Mouse (Mus musculus) kidney, adult 2 months (tissue): ENCODE measurements around the gene Minos1. TPM values are rescaled to one million over a fixed set of nuclear protein-coding genes. Genes with fewer than 3 reads are reported as not detected.

Experiments
- DNase-seq: peaks from one replicate; pipeline ENCODE4 v3.0.0; 2021
- H3K27ac ChIP-seq: fragments of 200-500 bp; 2 replicates; pipeline ENCODE4 v1.5.1; 2012; ENCODE audit warnings: low read depth, low read length, control low read depth, inconsistent platforms; ENCODE audit not compliant: insufficient read depth
- H3K27me3 ChIP-seq: fragments of 200-500 bp; replicated peaks from 2 replicates; pipeline ENCODE4 v1.6.1; 2012; ENCODE audit warnings: mild to moderate bottlenecking, moderate library complexity, low read length, inconsistent platforms; ENCODE audit not compliant: control insufficient read depth, insufficient read depth
- H3K36me3 ChIP-seq: fragments of 200-500 bp; 2 replicates; pipeline ENCODE4 v1.6.1; 2012; ENCODE audit warnings: mild to moderate bottlenecking, moderate library complexity, low read length, inconsistent platforms; ENCODE audit not compliant: control insufficient read depth, insufficient read depth
- H3K4me1 ChIP-seq: fragments of 200-500 bp; 2 replicates; pipeline ENCODE4 v1.6.1; 2011; ENCODE audit warnings: low read length; ENCODE audit not compliant: control insufficient read depth, insufficient read depth
- H3K4me3 ChIP-seq: fragments of 200-500 bp; 2 replicates; pipeline ENCODE4 v1.5.1; 2011; ENCODE audit warnings: mild to moderate bottlenecking, low read depth, low read length, control low read depth; ENCODE audit not compliant: insufficient read depth
- CTCF ChIP-seq: fragments of 200-500 bp; conservative IDR thresholded peaks from 2 replicates; pipeline ENCODE4 v1.5.1; 2011; ENCODE audit warnings: low read depth, mild to moderate bottlenecking, control low read depth, low read length, moderate library complexity, mixed read lengths; ENCODE audit not compliant: insufficient read depth, insufficient read length
- POLR2A ChIP-seq: fragments of 200-500 bp; IDR thresholded peaks from one replicate; pipeline ENCODE4 v1.6.1; 2011; ENCODE audit warnings: low read depth, low read length, control low read depth
- whole genome bisulfite sequencing: fragments of 180-500 bp; shearing (Covaris S2); methylation state at CpG from one replicate; pipeline ENCODE4 v1.1.7; 2018; 5-methylcytosine and 5-hydroxymethylcytosine counted together
- polyA plus RNA-seq: library from polyadenylated mRNA; depleted of rRNA; stranded (reverse); fragments of >200 nt; gene quantifications from 2 replicates; pipeline ENCODE4 v1.2.3, GENCODE M21; 2012

Gene Minos1
- polyA plus RNA-seq, 1 experiment = 157 TPM

DNA sequence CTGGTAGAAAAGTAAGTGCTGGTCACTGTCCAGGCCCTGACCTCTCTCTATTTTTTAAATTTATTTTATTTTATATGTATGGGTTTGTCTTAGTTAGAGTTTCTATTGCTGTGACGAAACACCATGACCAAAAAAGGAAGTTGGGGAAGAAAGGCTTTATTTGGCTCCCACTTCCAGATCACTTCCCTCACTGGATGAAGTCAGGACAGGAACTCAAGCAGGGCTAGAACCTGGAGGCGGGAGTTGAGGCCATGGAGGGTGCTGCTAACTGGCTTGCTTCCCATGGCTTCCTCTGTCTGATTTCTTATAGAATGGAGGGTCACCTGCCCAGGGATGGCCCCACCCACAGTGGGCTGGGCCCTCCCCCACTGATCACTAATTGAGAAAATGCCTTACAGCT, 30.2 kb upstream of the Minos1 start:
- Histone ChIP-seq H3K4me3 (no peak overlapping the region), H3K36me3 (no peaks in the 10 kb centered on the region), H3K27me3 (no peaks in the 10 kb centered on the region), H3K4me1 (no peaks in the 10 kb centered on the region), H3K27ac (no peak overlapping the region)
- no peak for TF ChIP-seq CTCF
- TF ChIP-seq POLR2A = no peak
- WGBS = 68% methylated on average over 2 of the region's 2 CpGs
- DNase-seq = no peak

DNA sequence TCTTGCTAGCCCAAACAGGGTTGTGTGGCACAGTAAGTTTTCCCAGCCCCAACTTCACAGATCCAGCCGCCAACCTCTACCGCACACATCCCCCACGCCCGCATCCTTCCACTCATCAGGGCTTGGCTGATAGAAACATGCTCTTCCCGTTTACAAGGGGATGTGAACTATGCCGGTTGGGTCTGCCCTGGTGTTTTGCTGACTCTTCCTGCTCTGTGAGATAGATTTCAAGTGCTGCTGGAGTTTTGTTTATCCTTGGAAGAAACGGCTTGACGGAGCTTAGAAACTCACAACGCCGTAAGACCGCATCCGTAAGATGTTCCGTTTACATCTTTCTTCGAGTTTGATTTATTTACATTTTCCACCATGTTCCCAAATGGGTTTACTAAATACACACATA, 27.4 kb upstream of the Minos1 start:
- Histone ChIP-seq H3K4me1 (no peaks in the 10 kb centered on the region), H3K27ac (no peak overlapping the region), H3K27me3 (no peaks in the 10 kb centered on the region), H3K4me3 (no peak overlapping the region), H3K36me3 (no peaks in the 10 kb centered on the region)
- TF ChIP-seq CTCF = no peak
- TF ChIP-seq POLR2A = no peak
- 64% methylated on average over 14 of the region's 14 CpGs for WGBS
- DNase-seq = no peak

- H3K27ac ChIP-seq = no peak overlapping the region
- H3K4me1 ChIP-seq = no peaks in the 10 kb centered on the region
- no peaks in the 10 kb centered on the region for H3K27me3 ChIP-seq
- no peak for DNase-seq
- H3K36me3 ChIP-seq = no peaks in the 10 kb centered on the region
- 86% methylated on average over 6 of the region's 6 CpGs for WGBS
- TF ChIP-seq POLR2A (no peak), CTCF (no peak)
- H3K4me3 ChIP-seq = no peak overlapping the region
Measured at GRCm38 (mm10) chr4:139156538-139156937, 25.6 kb upstream of the Minos1 start.

- no peaks in the 10 kb centered on the region for H3K27me3 ChIP-seq
Measured at GRCm38 (mm10) chr4:139154576-139155307, 23.8 kb upstream of the Minos1 start.

DNA sequence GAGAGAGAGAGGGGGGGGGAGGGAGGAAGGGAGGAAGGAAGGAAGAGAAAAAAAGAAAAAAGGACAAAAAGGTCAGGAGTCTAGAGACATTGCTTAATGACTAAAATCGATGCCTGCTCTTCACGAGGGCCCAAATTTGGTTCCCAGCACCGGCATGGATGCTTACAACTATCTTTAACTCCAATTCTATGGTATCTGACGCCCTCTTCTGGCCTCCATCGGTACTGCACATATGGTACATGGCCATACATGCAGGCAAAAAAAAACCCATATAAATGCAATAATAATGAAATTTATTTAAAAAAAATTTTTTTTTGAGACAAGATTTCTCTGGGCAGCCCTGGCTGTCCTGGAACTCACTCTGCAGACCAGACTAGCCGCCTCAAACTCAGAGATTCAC, 20.5 kb upstream of the Minos1 start:
- no peak for DNase-seq
- H3K4me3 ChIP-seq = no peak overlapping the region
- no peaks in the 10 kb centered on the region for H3K4me1 ChIP-seq
- H3K27ac ChIP-seq = no peak overlapping the region
- WGBS = 73% methylated on average over 6 of the region's 6 CpGs
- no peaks in the 10 kb centered on the region for H3K27me3 ChIP-seq
- TF ChIP-seq POLR2A (no peak), CTCF (0 out of 2 replicates have a peak, but pooled peaks have one; percentile 11)
- no peaks in the 10 kb centered on the region for H3K36me3 ChIP-seq

More at GRCm38 (mm10) chr4:139154576-139155307, 23.8 kb upstream of the Minos1 start:
- H3K27ac ChIP-seq = no peak overlapping the region
- no peaks in the 10 kb centered on the region for H3K36me3 ChIP-seq
- H3K4me1 ChIP-seq = no peaks in the 10 kb centered on the region
- DNase-seq = peak; percentile 33
- no peak overlapping the region for H3K4me3 ChIP-seq
- TF ChIP-seq CTCF = no peak
- no peak for TF ChIP-seq POLR2A
- WGBS = 59% methylated on average over 20 of the region's 20 CpGs

- Histone ChIP-seq H3K36me3 (no peaks in the 10 kb centered on the region), H3K27me3 (no peaks in the 10 kb centered on the region), H3K27ac (no peak overlapping the region), H3K4me3 (no peak overlapping the region), H3K4me1 (no peaks in the 10 kb centered on the region)
- WGBS = 37% methylated on average over 5 of the region's 5 CpGs
- no peak for TF ChIP-seq CTCF
- TF ChIP-seq POLR2A = no peak
- no peak for DNase-seq
Measured at GRCm38 (mm10) chr4:139146760-139147159, 15.8 kb upstream of the Minos1 start.

- H3K27ac ChIP-seq = no peak overlapping the region
- no peaks in the 10 kb centered on the region for H3K27me3 ChIP-seq
- DNase-seq = no peak
- H3K4me1 ChIP-seq = no peaks in the 10 kb centered on the region
- TF ChIP-seq POLR2A (no peak), CTCF (peak; percentile 50)
- no peaks in the 10 kb centered on the region for H3K36me3 ChIP-seq
- WGBS = 93% methylated on average over 11 of the region's 11 CpGs
- H3K4me3 ChIP-seq = no peak overlapping the region
Measured at GRCm38 (mm10) chr4:139145156-139145555, 14.2 kb upstream of the Minos1 start.
